Mouse (Mus musculus): ENCODE data around the gene Afg3l1. TPM values are rescaled to one million over a fixed set of nuclear protein-coding genes. Genes with fewer than 3 reads are reported as not detected.
"Not testable (repeated sequence)": the region's sequence is repeated elsewhere in the genome, so short reads cannot be mapped to it uniquely, and the experiment has no call there.

Afg3l1 gene
- polyA plus RNA-seq, 1 experiment from 2014 or later, result 62.4 TPM

- Histone ChIP-seq H3K4me3 (no peak overlapping the region), H3K9ac (replicated peaks) (no peak overlapping the region), H3K27me3 (no peaks in the 10 kb centered on the region), H3K4me2 (replicated peaks) (no peak overlapping the region), H3K36me3 (peaks cover 95% of the 10 kb centered on the region), H3K4me1 (no peaks in the 10 kb centered on the region), H3K27ac (replicated peaks) (no peak overlapping the region), H3K9me3 (no peaks in the 10 kb centered on the region)
- no peak for ATAC-seq (replicated peaks)
- 91% methylated on average over 25 of the region's 25 CpGs for WGBS
Measured at GRCm38 (mm10) chr8:123527720-123528489, 50.2 kb downstream of the Afg3l1 start.

- 85% methylated on average over 9 of the region's 9 CpGs for WGBS
- Histone ChIP-seq H3K9ac (replicated peaks) (no peak overlapping the region), H3K27me3 (no peaks in the 10 kb centered on the region), H3K4me2 (replicated peaks) (no peak overlapping the region), H3K27ac (replicated peaks) (no peak overlapping the region), H3K9me3 (no peaks in the 10 kb centered on the region), H3K4me3 (no peak overlapping the region), H3K36me3 (peaks cover 53% of the 10 kb centered on the region), H3K4me1 (no peaks in the 10 kb centered on the region)
- no peak for ATAC-seq (replicated peaks)
Measured at GRCm38 (mm10) chr8:123536242-123536989, 58.7 kb downstream of the Afg3l1 start.

- Histone ChIP-seq H3K4me3 (no peak overlapping the region), H3K27me3 (no peaks in the 10 kb centered on the region), H3K27ac (replicated peaks) (no peak overlapping the region), H3K36me3 (peaks cover 48% of the 10 kb centered on the region), H3K4me2 (replicated peaks) (no peak overlapping the region), H3K4me1 (no peaks in the 10 kb centered on the region), H3K9ac (replicated peaks) (no peak overlapping the region), H3K9me3 (no peaks in the 10 kb centered on the region)
- no peak for ATAC-seq (replicated peaks)
- WGBS, result 30% methylated on average over 9 of the region's 10 CpGs
Measured at GRCm38 (mm10) chr8:123536990-123537380, 59.3 kb downstream of the Afg3l1 start.

GRCm38 (mm10) chr8:123537641-123538040, 59.9 kb downstream of the Afg3l1 start:
- WGBS, result 58% methylated on average over 5 of the region's 14 CpGs
- not testable (repeated sequence) for H3K27me3 ChIP-seq; H3K4me1 ChIP-seq; H3K4me3 ChIP-seq; H3K9me3 ChIP-seq; ATAC-seq (replicated peaks); H3K27ac ChIP-seq (replicated peaks); H3K9ac ChIP-seq (replicated peaks); H3K4me2 ChIP-seq (replicated peaks)
- H3K36me3 ChIP-seq, result peaks cover 42% of the 10 kb centered on the region

Other genes starting within 250 kb of the Afg3l1 start
- 4.0 and 4.8 TPM in 2 replicates for gene Spata2l, start 241.7 kb upstream of the Afg3l1 start, polyA plus RNA-seq (2015; fragmentation: Nextera tagmentation; extraction: Ambion mirVana)
- gene Zfp276, start 223.7 kb upstream of the Afg3l1 start, polyA plus RNA-seq (2015; fragmentation: Nextera tagmentation; extraction: Ambion mirVana), result 26.1 and 26.5 TPM in 2 replicates
- 46.8 and 47.2 TPM in 2 replicates for gene Vps9d1, start 223.6 kb upstream of the Afg3l1 start, polyA plus RNA-seq (2015; fragmentation: Nextera tagmentation; extraction: Ambion mirVana)
- 15.2 and 15.3 TPM in 2 replicates for gene Fanca, start 159.3 kb upstream of the Afg3l1 start, polyA plus RNA-seq (2015; fragmentation: Nextera tagmentation; extraction: Ambion mirVana)
- gene Spire2, start 145.2 kb upstream of the Afg3l1 start, polyA plus RNA-seq (2015; fragmentation: Nextera tagmentation; extraction: Ambion mirVana), result 32.9 and 33.0 TPM in 2 replicates
- gene Tcf25, start 104.2 kb upstream of the Afg3l1 start, polyA plus RNA-seq (2015; fragmentation: Nextera tagmentation; extraction: Ambion mirVana), result 252 and 259 TPM in 2 replicates
- 0.15 and 0.23 TPM in 2 replicates for gene Mc1r, start 70.8 kb upstream of the Afg3l1 start, polyA plus RNA-seq (2015; fragmentation: Nextera tagmentation; extraction: Ambion mirVana)
- 1,822 and 1,823 TPM in 2 replicates for gene Tubb3, start 66.5 kb upstream of the Afg3l1 start, polyA plus RNA-seq (2015; fragmentation: Nextera tagmentation; extraction: Ambion mirVana)
- 43.3 and 46.3 TPM in 2 replicates for gene Def8, start 54.4 kb upstream of the Afg3l1 start, polyA plus RNA-seq (2015; fragmentation: Nextera tagmentation; extraction: Ambion mirVana)
- gene Dbndd1, start 37.6 kb downstream of the Afg3l1 start, polyA plus RNA-seq (2015; fragmentation: Nextera tagmentation; extraction: Ambion mirVana), result 89.6 and 96.4 TPM in 2 replicates
- 43.8 and 44.0 TPM in 2 replicates for gene Gas8, start 40.9 kb downstream of the Afg3l1 start, polyA plus RNA-seq (2015; fragmentation: Nextera tagmentation; extraction: Ambion mirVana)
- 8.6 and 10.4 TPM in 2 replicates for gene Rhou, start 176.0 kb downstream of the Afg3l1 start, polyA plus RNA-seq (2015; fragmentation: Nextera tagmentation; extraction: Ambion mirVana)

Data from forebrain, embryonic 15.5 days (tissue).